Mouse (Mus musculus): ENCODE measurements around the gene Akap7.

Gene Akap7

DNA sequence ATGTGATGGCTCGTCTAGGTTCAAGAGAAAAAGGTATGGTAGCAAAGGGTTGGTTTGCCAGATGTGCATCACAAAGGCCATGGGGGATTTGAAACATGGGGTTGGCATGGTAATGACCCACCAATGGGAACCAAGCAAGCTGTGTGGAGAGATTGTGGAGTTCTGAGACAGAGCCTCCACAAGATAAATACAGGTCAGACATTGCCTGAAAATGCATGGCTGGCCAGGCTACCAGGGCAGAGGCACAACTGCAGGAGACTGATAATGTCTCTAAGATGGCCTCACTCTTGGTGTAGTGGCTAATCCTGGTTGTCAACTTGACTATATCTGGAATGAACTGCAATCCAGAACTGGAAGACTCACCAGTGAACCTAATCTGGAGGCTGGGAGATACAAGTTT lies 174.1 kb downstream of the Akap7 start:
- no peak for DNase-seq (ENCODE audit: low read depth, low spot score)

DNA sequence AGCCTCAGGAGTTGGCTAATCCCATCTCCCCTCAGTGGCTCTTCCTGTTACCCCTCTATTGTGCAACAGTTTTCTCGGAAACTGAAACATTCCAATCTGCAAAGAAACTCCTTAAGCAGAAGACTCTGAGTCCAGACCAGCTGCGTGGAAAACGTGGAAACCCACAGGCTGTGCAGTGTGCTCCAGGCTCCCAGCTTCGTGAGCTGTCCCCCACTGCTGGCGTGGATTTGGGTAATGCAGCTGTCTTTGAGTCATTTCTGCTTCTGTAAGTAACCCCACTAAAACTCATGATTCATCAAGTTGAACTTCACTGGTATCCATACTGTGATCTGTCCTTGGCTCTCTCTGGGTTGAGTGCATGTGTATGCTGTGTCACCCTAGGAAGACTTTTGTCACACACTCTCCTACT lies 179.2 kb downstream of the Akap7 start:
- no peak for DNase-seq (ENCODE audit: low read depth, low spot score)

DNA sequence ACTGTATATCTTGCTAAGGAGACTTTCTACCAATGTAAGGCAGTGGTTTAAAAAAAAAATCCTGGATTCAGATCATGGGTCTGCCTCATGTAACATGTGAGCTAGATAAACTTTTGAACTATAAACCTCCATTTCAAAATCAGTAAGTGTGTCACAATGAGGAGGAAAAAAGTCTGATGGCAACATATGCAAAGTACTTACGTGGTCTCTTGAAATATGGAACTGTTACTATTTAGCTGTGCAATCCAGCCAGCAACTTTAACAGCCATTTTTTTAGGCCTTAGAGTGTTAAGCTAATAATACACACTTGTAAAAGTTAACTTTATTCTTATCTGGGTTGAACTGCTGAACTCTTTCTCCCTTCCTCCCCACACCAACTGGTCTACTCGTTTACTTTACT lies 181.6 kb downstream of the Akap7 start:
- no peak for DNase-seq (ENCODE audit: low read depth, low spot score)

DNA sequence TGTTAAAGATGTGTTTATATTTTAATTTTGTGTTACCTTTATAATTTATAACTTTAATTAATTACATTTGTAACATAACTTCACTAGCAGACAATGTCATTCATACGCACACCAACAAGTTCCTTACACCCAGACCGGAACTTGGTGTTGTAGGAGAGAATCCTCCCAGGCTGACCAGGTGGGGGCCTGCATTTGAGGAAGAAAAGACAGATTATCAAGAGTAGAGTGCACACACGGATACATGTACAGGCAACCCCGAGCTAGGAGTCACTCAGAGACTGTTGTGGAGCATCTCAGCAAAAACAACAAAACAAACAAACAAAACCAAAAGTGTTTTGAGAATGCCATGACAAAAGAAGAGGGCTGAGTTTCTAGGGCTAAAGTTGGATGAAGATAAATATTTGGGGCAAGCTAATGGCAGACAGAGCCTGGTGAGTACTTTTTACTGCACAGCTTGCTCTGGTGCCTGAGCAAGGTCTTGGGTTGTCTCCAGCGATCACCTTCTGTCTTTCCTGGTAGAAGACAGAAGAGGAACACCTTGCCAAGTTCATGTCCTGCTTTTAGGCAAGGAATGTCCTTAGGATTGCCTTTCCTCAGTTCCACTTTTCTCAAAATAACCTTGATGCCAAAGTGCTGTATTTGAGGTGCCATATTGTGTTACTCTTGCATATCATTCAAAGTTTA lies 186.7 kb downstream of the Akap7 start:
- no peak for DNase-seq (ENCODE audit: low read depth, low spot score)

All from forelimb bud, embryonic 11.5 days (tissue).